Mouse (Mus musculus): ENCODE data around the gene Dock1.

Dock1 gene

GRCm38 (mm10) chr7:134822006-134822405 lies 151.6 kb downstream of the Dock1 start:
- DNase-seq (ENCODE audit: low read depth, low spot score), result no peak

GRCm38 (mm10) chr7:134823891-134824290 lies 153.4 kb downstream of the Dock1 start:
- no peak for DNase-seq (ENCODE audit: low read depth, low spot score)

DNA sequence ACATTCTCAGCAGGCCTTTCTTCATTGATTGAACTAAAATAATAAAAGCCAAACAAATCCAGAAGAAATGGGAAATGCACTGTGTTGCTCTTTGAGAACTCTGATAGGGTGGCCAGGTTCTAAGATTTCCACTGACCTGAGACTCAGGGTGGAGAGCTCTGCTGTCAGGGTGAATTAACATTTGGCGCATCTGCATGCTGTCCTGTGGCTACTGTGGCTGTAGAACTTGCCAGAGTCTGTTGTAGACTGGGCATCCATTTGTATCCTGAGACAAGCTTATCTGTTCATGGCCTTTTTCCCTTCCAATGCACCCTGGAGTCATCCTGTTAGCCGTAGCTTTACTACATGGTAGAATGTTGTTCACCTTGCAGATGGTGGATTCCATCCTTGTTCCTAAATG lies 169.6 kb downstream of the Dock1 start:
- DNase-seq (ENCODE audit: low read depth, low spot score), result no peak

- no peak for DNase-seq (ENCODE audit: low read depth, low spot score)
Observed at GRCm38 (mm10) chr7:134842751-134843150, 172.3 kb downstream of the Dock1 start.

- no peak for DNase-seq (ENCODE audit: low read depth, low spot score)
Observed at GRCm38 (mm10) chr7:134862000-134862399, 191.5 kb downstream of the Dock1 start.

DNA sequence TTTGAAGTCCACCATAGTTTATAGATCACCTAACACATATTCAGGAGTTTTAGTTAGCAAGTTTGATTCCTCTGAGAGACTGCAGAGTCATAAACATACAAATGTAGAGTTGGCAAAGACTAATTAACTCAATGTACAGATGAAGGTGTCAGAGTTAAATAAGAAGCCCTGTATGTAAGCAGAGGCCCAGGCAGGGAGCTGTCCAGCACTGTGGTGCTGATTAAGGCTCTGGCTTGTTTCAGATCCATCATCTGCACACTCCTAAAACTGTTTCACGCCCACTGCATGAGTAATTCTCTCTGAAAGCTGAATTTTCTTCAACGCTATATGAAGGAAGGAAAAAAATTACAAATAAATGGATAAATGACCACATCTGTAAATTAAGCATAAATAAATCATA lies 193.7 kb downstream of the Dock1 start:
- DNase-seq (ENCODE audit: low read depth, low spot score), result no peak

DNA sequence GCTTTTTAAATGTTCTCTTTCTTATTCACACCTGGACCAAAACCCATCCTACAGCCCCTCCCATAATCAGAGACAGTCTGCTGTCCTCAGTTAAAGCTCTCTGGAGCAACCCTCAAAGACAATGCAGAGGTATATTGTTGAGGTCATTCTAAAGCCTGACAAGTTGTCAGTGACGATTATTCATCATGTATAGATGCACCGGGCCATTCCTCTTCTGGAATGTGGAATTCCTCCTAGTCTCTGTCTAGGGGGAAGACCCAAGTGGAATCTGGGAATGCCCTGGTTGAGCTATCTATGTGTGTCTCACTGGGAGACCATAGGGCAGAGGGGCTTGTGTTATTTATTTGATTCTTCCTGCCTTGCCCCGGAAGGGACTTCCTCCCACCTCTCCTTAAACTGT lies 202.1 kb downstream of the Dock1 start:
- no peak for DNase-seq (ENCODE audit: low read depth, low spot score)

DNA sequence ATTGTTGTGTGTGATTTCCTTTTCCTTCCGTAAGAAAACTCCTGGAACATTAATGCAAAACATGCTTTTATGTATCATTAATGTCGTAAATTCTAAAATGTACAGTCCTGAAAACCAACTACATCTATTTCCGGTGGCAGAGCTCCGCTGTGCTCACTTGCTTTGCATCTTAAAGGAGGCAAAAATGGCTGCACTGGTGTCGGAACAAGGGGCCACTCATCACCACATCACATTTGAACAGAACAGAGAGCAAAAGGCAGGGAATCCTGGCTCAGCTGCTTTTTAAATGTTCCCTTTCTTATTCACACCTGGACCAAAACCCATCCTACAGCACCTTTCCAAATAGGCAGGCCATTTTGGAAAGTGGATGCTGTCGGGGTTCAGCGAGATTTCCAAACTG lies 202.5 kb downstream of the Dock1 start:
- no peak for DNase-seq (ENCODE audit: low read depth, low spot score)

- no peak for DNase-seq (ENCODE audit: low read depth, low spot score)
Observed at GRCm38 (mm10) chr7:134878985-134879384, 208.5 kb downstream of the Dock1 start.

DNA sequence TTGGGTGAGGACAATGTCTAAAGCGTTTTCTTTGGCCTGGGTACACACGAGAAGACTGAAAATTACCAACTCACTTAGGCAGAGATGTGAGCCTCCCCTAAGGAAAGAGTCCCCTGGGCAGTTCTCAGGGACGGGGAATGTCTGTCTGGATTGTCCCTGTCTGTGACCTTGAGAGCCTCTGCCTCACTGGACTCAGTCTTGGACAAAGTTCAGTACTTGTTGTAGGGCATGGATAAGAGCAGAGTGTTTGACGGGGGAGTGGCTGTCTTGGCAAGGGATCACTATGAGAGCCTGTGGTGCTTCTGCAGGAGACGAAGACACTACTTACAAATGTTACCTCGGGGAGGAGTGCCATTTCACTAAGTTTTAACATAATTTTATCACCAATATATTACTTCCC lies 210.0 kb downstream of the Dock1 start:
- no peak for DNase-seq (ENCODE audit: low read depth, low spot score)

- no peak for DNase-seq (ENCODE audit: low read depth, low spot score)
Observed at GRCm38 (mm10) chr7:134883516-134883915, 213.1 kb downstream of the Dock1 start.

DNA sequence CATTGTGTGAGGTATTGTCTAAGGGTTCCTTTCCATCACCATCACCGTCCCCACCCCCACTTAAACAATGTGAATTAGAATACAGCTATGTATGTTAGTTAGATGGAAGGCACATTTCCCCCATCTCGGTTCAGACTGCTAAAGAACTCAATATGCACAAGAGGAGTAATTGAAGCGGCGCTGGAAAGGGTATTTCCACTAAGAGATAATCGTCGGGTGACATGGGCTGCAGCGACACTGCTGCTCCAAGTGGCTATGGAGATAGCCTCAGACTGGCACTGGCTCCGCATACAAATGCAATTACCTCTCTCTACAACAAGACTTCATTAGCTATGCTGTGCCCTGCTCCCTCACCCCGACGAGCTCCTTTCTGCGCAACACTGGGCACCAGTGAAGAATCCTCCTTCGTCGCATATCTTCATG lies 222.0 kb downstream of the Dock1 start:
- peak; percentile 14 for DNase-seq (ENCODE audit: low read depth, low spot score)

DNA sequence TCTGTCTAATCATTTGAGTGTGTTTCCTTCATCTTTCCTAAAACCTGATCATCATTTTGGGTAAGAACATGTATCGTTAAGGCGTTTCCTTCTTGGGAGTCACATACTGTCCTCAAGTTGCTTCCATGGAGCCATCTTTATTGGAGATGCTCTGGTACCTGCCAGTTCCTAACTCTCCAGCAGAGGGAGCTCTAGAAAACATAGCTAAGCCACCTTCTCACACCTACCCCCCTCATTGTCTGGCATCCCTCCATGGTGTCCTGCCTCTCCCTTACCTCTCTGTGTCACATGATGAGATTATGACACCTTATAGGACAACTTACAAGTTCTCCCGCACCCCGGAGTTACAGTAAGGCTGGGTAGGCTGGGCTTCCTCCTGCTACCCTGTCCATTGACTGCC lies 222.5 kb downstream of the Dock1 start:
- DNase-seq (ENCODE audit: low read depth, low spot score), result no peak

GRCm38 (mm10) chr7:134894604-134895003 lies 224.2 kb downstream of the Dock1 start:
- no peak for DNase-seq (ENCODE audit: low read depth, low spot score)

- DNase-seq (ENCODE audit: low read depth, low spot score), result no peak
Observed at GRCm38 (mm10) chr7:134899462-134899861, 229.0 kb downstream of the Dock1 start.

DNA sequence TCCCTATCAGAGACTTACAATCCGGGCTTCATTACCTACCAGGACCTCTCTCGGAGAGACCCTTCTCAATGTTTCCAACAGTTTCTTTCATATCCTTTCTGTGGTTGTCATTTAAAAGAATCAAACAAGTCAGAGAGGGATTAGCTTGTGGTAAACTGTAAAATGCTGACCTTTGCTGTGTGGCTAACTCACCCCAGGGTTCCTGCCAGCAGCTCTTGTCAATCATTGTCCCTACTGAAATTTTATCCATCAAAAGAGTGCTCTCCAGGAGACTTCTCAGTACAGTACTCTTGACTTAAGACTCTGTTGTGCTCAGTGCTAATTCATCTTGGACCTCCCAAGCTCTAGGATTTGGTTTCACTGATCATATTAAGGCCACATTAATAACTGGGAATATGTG lies 231.5 kb downstream of the Dock1 start:
- DNase-seq (ENCODE audit: low read depth, low spot score), result no peak

GRCm38 (mm10) chr7:134931886-134932285 lies 261.4 kb downstream of the Dock1 start:
- no peak for DNase-seq (ENCODE audit: low read depth, low spot score)

GRCm38 (mm10) chr7:134937471-134937926 lies 267.0 kb downstream of the Dock1 start:
- DNase-seq (ENCODE audit: low read depth, low spot score), result no peak

DNA sequence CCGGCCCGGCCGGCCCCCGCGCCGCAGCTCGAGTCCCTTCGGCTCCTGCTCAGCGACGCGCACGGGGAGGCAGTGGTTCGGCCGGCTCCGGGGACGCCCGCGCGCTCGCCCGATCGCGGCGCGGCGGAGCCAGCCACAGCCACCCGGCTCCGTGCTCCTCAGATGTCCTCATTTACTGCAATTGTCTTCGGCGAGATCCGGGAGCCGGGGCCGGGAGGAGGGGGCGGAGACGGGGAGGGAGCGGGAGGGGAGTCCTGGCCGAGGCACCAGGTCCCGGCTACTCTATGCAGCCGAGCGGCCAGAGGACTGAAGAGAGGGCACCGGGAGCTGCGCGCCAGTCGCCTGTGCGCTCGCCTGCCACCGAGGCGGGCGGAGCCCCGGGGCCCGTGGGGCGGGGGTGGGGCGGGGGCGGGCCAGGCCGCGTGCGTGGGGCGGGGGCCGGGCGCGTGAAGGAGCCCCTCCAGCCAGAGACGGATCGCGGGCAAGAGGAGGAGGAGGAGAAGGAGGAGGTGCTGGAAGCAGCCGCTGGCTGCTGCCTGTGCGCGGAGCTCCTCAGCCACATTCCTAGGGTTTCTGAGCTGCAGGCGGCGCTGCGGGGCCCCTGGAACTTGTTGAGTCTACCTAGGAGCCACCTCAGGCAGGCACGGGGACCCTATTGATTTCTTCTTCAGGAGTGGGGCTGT lies 267.6 kb downstream of the Dock1 start, which contains the start of gene Fam196a:
Fam196a (minus strand) TSS at position 504 of the 683 bp plus-strand sequence.
- DNase-seq (ENCODE audit: low read depth, low spot score), result peak; percentile 51

DNA sequence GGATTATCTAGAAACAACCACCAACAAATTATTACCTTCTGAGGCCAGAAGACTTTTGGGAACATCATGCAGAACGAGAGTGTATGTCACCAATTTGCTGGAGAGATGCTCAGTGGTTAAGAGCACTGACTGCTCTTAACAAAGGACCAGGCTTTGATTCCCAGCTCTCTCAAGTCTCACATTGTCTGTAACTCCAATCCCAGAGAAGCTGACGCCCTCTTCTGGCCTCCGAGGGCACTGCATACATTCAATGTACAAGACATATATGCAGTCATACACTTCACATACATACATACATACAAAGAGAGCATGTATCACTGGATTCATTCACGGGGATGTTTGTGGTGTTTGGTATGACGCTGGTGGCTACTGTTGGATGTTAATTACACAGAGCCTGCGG lies 271.4 kb downstream of the Dock1 start:
- DNase-seq (ENCODE audit: low read depth, low spot score), result no peak

- no peak for DNase-seq (ENCODE audit: low read depth, low spot score)
Observed at GRCm38 (mm10) chr7:134943063-134943462, 272.6 kb downstream of the Dock1 start.

DNA sequence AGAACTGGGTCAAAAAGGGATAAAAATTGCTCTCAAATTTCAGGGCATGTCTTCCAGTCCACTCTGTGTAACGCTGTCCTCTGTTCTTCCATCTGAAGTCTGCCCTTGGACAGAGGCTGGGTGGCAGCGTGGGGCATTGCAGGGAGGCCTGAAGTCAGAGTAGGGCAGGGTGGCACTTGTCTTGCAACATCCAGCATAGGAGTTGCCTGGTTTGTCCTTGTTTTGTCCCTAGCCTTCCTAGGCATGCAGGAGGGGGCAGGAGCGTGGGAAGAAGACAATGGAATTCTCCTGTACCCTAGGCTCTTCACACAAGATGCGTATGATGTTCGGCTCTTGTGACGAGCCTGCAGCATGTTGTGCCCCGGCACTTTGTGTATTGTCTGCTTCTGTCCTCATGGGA lies 273.2 kb downstream of the Dock1 start:
- DNase-seq (ENCODE audit: low read depth, low spot score), result no peak

DNA sequence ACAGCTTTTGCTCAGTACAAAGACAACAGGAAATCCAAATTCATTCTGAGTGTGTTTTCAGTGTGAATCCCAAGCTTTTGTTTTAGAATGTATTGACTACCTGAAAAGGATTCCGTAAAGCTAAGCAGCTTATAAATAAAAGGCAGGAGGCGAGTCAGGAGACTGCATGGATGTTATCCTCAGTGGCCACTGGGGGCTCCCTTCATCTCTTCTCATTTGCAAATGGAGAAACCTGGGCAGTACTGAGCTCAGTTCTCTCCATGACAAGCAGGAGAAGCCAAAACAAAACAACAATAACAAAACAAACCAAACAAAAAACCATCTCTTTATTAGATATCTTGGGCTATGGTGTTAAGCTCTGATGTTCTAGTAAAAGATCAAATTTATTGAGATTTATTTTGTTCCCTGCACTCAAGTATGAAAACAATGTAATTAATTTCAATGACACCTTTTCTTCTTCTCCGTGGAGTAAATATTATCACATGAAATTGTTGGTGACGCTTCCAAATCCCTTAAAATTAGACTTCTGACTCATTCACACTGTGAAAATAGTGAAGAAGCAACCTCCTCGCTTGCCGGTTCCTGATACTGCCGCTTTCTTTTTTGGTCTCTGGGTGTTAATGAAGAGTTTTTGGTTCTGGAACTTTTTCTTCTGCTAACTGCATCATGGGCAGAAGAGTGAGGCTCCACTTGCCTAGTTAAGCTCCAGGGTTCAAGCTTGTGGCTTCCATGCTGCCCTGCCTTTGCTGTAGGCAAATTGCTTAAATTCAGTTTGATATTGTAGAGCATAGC lies 275.7 kb downstream of the Dock1 start:
- DNase-seq (ENCODE audit: low read depth, low spot score), result no peak

Measured in brain, embryonic 18.5 days (tissue).